Mouse (Mus musculus) E14TG2a.4 (cell line): ENCODE measurements around the gene 1700001P01Rik.

ENCODE experiments used
- H3K27me3 ChIP-seq: 2 replicates; pipeline ENCODE4 v1.6.1; 2014; ENCODE audit warnings: low read length, control low read depth; ENCODE audit not compliant: insufficient read depth
- H3K36me3 ChIP-seq: 2 replicates; pipeline ENCODE4 v1.6.1; 2014; ENCODE audit warnings: low read length, control low read depth; ENCODE audit not compliant: insufficient read depth
- H3K4me1 ChIP-seq: replicated peaks from 2 replicates; pipeline ENCODE4 v1.6.1; 2014; ENCODE audit warnings: low read depth, low read length, control low read depth
- H3K4me3 ChIP-seq: replicated peaks from 2 replicates; pipeline ENCODE4 v1.5.1; 2014; ENCODE audit warnings: mild to moderate bottlenecking, low read length
- H3K9me3 ChIP-seq: 2 replicates; pipeline ENCODE4 v1.6.1; 2014; ENCODE audit warnings: low read length, control low read depth
- CTCF ChIP-seq: conservative IDR thresholded peaks from 2 replicates; pipeline ENCODE4 v1.5.1; 2014; ENCODE audit warnings: low read length
- NANOG ChIP-seq: IDR thresholded peaks from 2 replicates; pipeline ENCODE4 v1.6.1; 2014; ENCODE audit warnings: borderline replicate concordance, low read length, mixed read lengths
- POU5F1 ChIP-seq: IDR thresholded peaks from 2 replicates; pipeline ENCODE4 v1.6.1; 2014; ENCODE audit warnings: low read length, borderline replicate concordance

The 1700001P01Rik gene

DNA sequence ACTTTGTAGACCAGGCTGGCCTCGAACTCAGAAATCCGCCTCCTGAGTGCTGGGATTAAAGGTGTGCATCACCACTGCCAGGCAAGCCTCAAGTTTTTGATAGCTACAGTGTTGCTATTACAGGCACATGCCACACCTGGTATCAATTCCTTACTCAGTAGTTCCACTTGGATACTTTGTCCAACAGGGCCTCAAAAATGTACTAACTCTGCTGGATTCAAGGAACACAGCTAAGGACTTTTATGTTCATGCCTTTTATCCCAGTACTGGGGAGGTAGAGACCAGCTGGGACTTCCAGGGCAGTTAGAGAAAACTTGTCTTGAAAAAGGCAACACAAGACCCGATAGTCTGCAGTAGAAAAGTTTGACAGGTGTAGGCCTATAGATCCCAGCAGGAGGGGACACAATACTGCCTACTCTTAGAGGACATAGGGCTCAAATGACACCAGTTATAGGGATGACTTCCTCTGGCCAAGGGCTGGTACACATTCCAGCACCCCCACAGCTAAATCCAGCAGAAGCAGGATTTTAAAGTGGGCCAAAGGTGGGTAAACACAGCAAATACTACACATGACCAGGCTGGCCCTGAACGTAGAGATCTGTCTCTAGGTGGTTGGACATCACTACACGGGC, 895 bp upstream of the 1700001P01Rik start:
- Histone ChIP-seq H3K4me3 (no peak overlapping the region), H3K27me3 (no peaks in the 10 kb centered on the region), H3K4me1 (peaks cover 71% of the 10 kb centered on the region), H3K36me3 (peaks cover 75% of the 10 kb centered on the region), H3K9me3 (no peaks in the 10 kb centered on the region)
- no peak for TF ChIP-seq CTCF
- TF ChIP-seq POU5F1 = no peak
- TF ChIP-seq NANOG = no peak

- TF ChIP-seq NANOG (no peak), POU5F1 (no peak), CTCF (no peak)
- Histone ChIP-seq H3K9me3 (no peaks in the 10 kb centered on the region), H3K4me1 (peaks cover 70% of the 10 kb centered on the region), H3K36me3 (peaks cover 60% of the 10 kb centered on the region), H3K4me3 (peak overlapping the region; percentile 49), H3K27me3 (no peaks in the 10 kb centered on the region)
Measured at GRCm38 (mm10) chr11:97775186-97775585, 532 bp downstream of the 1700001P01Rik start.

GRCm38 (mm10) chr11:97771410-97771809, 4.3 kb downstream of the 1700001P01Rik start:
- TF ChIP-seq NANOG (no peak), POU5F1 (no peak), CTCF (no peak)
- H3K36me3 ChIP-seq = peaks cover 23% of the 10 kb centered on the region
- no peaks in the 10 kb centered on the region for H3K9me3 ChIP-seq
- H3K4me1 ChIP-seq = peaks cover 41% of the 10 kb centered on the region
- no peak overlapping the region for H3K4me3 ChIP-seq
- H3K27me3 ChIP-seq = 0 out of 2 replicates have a peak, but pooled peaks cover 3% of the 10 kb centered on the region

GRCm38 (mm10) chr11:97769704-97770103, 6.0 kb downstream of the 1700001P01Rik start:
- Histone ChIP-seq H3K27me3 (0 out of 2 replicates have a peak, but pooled peaks cover 3% of the 10 kb centered on the region), H3K36me3 (peaks cover 12% of the 10 kb centered on the region)
- TF ChIP-seq NANOG (no peak), CTCF (no peak), POU5F1 (no peak)

DNA sequence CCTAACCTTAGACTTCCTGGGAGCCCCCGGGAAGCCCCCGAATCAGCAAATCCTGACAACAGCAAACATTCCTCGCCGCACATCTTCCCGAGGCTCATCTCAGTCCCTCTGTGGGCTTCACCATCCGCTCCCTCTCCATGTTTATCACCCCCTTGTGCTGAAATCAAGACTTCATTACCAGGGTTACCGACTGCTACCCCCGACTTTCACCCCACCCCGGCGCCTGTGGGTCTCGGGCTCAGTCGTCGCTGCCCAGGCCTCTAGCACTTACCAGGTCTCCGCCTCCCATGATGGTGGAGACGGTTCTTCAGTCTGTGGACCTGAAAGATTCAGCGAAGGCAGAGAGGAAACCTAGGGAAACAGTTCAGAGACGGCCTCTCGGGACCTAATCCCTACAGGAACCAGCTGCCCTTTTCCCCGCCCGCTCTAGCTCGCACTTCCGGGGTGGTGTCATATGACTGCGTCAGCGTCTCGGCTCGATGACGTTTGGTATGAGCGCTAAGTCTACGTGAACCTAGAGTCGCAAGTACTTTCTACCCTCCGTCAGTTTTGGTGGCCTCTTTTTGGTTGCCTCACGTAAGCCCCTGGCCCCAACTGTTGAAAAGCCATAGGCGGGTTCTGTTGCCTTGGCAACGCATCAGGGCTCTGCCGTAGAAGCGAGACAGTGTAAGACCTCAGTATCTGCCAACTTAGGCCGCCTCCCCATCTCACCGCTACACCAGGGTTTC, 9.4 kb downstream of the 1700001P01Rik start, which contains the start of gene Cwc25:
Gene Cwc25, minus strand, starts transcription at position 403 of the 728 bp plus-strand sequence.
- no peak for TF ChIP-seq POU5F1
- TF ChIP-seq NANOG = no peak
- no peak for TF ChIP-seq CTCF
- Histone ChIP-seq H3K4me1 (peaks cover 45% of the 10 kb centered on the region), H3K4me3 (peak within 1 kb of the TSS; percentile 99), H3K36me3 (peaks cover 38% of the 10 kb centered on the region), H3K27me3 (0 out of 2 replicates have a peak, but pooled peaks cover 3% of the 10 kb centered on the region), H3K9me3 (no peaks in the 10 kb centered on the region)

More at GRCm38 (mm10) chr11:97769704-97770103, 6.0 kb downstream of the 1700001P01Rik start:
- peaks cover 36% of the 10 kb centered on the region for H3K4me1 ChIP-seq
- no peak overlapping the region for H3K4me3 ChIP-seq
- no peaks in the 10 kb centered on the region for H3K9me3 ChIP-seq

GRCm38 (mm10) chr11:97761638-97762037, 14.1 kb downstream of the 1700001P01Rik start:
- peaks cover 84% of the 10 kb centered on the region for H3K36me3 ChIP-seq
- no peaks in the 10 kb centered on the region for H3K27me3 ChIP-seq
- no peak overlapping the region for H3K4me3 ChIP-seq
- TF ChIP-seq CTCF = peak; percentile 63
- TF ChIP-seq NANOG = no peak
- H3K4me1 ChIP-seq = peaks cover 52% of the 10 kb centered on the region
- no peaks in the 10 kb centered on the region for H3K9me3 ChIP-seq

- no peak overlapping the region for H3K4me3 ChIP-seq
- H3K4me1 ChIP-seq = peaks cover 43% of the 10 kb centered on the region
- H3K9me3 ChIP-seq = no peaks in the 10 kb centered on the region
- no peaks in the 10 kb centered on the region for H3K27me3 ChIP-seq
- peaks cover 96% of the 10 kb centered on the region for H3K36me3 ChIP-seq
- TF ChIP-seq POU5F1 = no peak
- no peak for TF ChIP-seq NANOG
- TF ChIP-seq CTCF = no peak
Measured at GRCm38 (mm10) chr11:97758942-97759341, 16.8 kb downstream of the 1700001P01Rik start.

- Histone ChIP-seq H3K4me3 (no peak overlapping the region), H3K27me3 (no peaks in the 10 kb centered on the region), H3K9me3 (no peaks in the 10 kb centered on the region), H3K36me3 (peaks cover 98% of the 10 kb centered on the region), H3K4me1 (peaks cover 35% of the 10 kb centered on the region)
- TF ChIP-seq CTCF (no peak), POU5F1 (no peak), NANOG (no peak)
Measured at GRCm38 (mm10) chr11:97758125-97758524, 17.6 kb downstream of the 1700001P01Rik start.
